Mouse (Mus musculus) 416B (cell line): Measurements from ENCODE around the gene Lman2l.

Source experiments
- DNase-seq: peaks from one replicate; pipeline ENCODE4 v3.0.0; 2011; ENCODE audit warnings: low read depth

Gene Lman2l

GRCm38 (mm10) chr1:36458169-36458568 lies 13.1 kb upstream of the Lman2l start:
- no peak for DNase-seq

GRCm38 (mm10) chr1:36457388-36458014 lies 12.4 kb upstream of the Lman2l start:
- no peak for DNase-seq

- DNase-seq: no peak
Measured at GRCm38 (mm10) chr1:36454055-36454815, 9.2 kb upstream of the Lman2l start.

GRCm38 (mm10) chr1:36446841-36447240 lies 1.8 kb upstream of the Lman2l start:
- no peak for DNase-seq

- DNase-seq: peak; percentile 46
Measured at GRCm38 (mm10) chr1:36446106-36446824, 1.2 kb upstream of the Lman2l start.

GRCm38 (mm10) chr1:36445508-36445907 lies 437 bp upstream of the Lman2l start:
- DNase-seq: no peak

GRCm38 (mm10) chr1:36441101-36441500 lies 4.0 kb downstream of the Lman2l start:
- DNase-seq: no peak

GRCm38 (mm10) chr1:36437223-36437622 lies 7.8 kb downstream of the Lman2l start:
- no peak for DNase-seq

- no peak for DNase-seq
Measured at GRCm38 (mm10) chr1:36436515-36436914, 8.6 kb downstream of the Lman2l start.

GRCm38 (mm10) chr1:36435071-36435470 lies 10.0 kb downstream of the Lman2l start:
- no peak for DNase-seq

- no peak for DNase-seq
Measured at GRCm38 (mm10) chr1:36433616-36434015, 11.5 kb downstream of the Lman2l start.

- DNase-seq: no peak
Measured at GRCm38 (mm10) chr1:36432999-36433398, 12.1 kb downstream of the Lman2l start.

GRCm38 (mm10) chr1:36429511-36429910 lies 15.6 kb downstream of the Lman2l start:
- DNase-seq: no peak

GRCm38 (mm10) chr1:36404531-36404930 lies 40.5 kb downstream of the Lman2l start:
- no peak for DNase-seq

- DNase-seq: no peak
Measured at GRCm38 (mm10) chr1:36401509-36401908, 43.6 kb downstream of the Lman2l start.

- no peak for DNase-seq
Measured at GRCm38 (mm10) chr1:36397041-36397440, 48.0 kb downstream of the Lman2l start.

- DNase-seq: peak; percentile 10
Measured at GRCm38 (mm10) chr1:36379582-36379981, 65.5 kb downstream of the Lman2l start.

- DNase-seq: no peak
Measured at GRCm38 (mm10) chr1:36378880-36379279, 66.2 kb downstream of the Lman2l start.

- DNase-seq: no peak
Measured at GRCm38 (mm10) chr1:36371934-36372845, 72.9 kb downstream of the Lman2l start, which contains the start of gene Fer1l5. Gene Fer1l5 (plus strand): TSS chr1:36372291.

- DNase-seq: peak; percentile 26
Measured at GRCm38 (mm10) chr1:36370918-36371317, 74.2 kb downstream of the Lman2l start.
